Mouse (Mus musculus) embryonic fibroblast, embryonic 13.5 days (primary cell): Measurements from ENCODE around the gene A830005F24Rik.

Experiments
- CTCF ChIP-seq: IDR thresholded peaks from 2 replicates; pipeline ENCODE4 v1.5.1; 2011; ENCODE audit warnings: mild to moderate bottlenecking, control low read depth, low read length, moderate library complexity, borderline replicate concordance; ENCODE audit not compliant: insufficient read depth
- POLR2A ChIP-seq: IDR thresholded peaks from 2 replicates; pipeline ENCODE4 v1.6.1; 2011; ENCODE audit warnings: low read depth, mild to moderate bottlenecking, control low read depth, low read length, moderate library complexity

- TF ChIP-seq CTCF (no peak), POLR2A (no peak)
These were observed 20.1 kb downstream of the A830005F24Rik start for GRCm38 (mm10) chr13:48533441-48533840.
